Mouse (Mus musculus): ENCODE data around the gene Hras. TPM values are rescaled to one million over a fixed set of nuclear protein-coding genes. Genes with fewer than 3 reads are reported as not detected.

Hras gene
- polyA plus RNA-seq, 1 experiment: 54.0 TPM

DNA sequence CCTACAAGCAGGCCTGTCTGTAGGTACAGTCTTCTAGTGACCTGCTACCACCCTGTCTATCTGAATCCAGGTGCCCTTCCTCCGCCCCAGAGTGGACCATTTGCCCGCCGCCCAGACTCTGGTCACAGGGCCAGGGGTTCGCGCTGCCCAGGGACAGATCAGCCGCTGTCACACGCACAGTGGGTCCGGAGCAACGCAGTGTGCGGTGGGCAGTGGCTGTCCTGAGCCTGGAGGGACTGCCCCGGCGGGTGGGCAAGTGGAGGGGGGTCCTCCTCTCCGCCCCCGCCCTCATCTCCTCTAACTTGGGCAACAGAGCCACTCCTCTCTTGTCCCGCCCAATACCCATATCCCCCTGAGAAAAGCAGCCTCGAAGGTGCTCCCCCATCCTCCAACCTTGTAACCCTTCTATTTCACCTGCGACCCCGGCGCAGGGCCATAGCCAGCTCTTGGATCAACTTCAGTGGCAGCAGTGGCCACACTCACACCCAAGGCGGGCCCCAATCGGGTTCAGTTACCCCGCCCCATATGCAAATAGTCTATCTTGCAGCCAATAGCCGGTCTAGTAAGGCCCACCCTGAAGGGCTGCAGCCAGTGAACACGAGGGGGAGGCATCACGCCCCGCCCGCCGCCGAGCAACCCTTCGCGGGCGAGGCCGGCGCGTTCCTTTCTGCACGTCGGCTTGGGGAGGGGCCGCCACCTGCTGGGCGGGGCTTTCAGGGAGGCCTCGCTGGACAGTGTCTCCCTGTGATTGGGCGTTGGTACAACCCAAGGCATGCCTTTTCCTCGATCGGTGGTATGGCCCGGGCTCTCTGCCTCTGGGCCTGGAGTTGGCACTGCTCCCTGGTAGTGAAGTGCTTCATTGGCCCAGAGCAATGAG is 27.7 kb upstream of the Hras start:
- H3K27ac ChIP-seq (ENCODE audit: insufficient read depth, low read length): no peak overlapping the region
- H3K4me3 ChIP-seq (ENCODE audit: insufficient read depth, low read length): peak overlapping the region; percentile 42
- TF ChIP-seq CTCF (IDR thresholded peaks at IDR 0.05; ENCODE audit: borderline replicate concordance, insufficient read depth, low read length): no peak
- peak; percentile 67 for TF ChIP-seq POLR2A (IDR thresholded peaks at IDR 0.05; ENCODE audit: low read depth, low read length)
- H3K4me1 ChIP-seq (ENCODE audit: control insufficient read depth, insufficient read depth, low read length): peaks cover 3% of the 10 kb centered on the region; the same call in 1 of the 2 replicates

GRCm38 (mm10) chr7:141220377-141220776 is 26.6 kb upstream of the Hras start:
- Histone ChIP-seq H3K27ac (ENCODE audit: insufficient read depth, low read length) (no peak overlapping the region), H3K4me1 (ENCODE audit: control insufficient read depth, insufficient read depth, low read length) (peaks cover 3% of the 10 kb centered on the region; the same call in 1 of the 2 replicates), H3K4me3 (ENCODE audit: insufficient read depth, low read length) (no peak overlapping the region)
- TF ChIP-seq CTCF (IDR thresholded peaks at IDR 0.05; ENCODE audit: borderline replicate concordance, insufficient read depth, low read length): no peak
- no peak for TF ChIP-seq POLR2A (IDR thresholded peaks at IDR 0.05; ENCODE audit: low read depth, low read length)

GRCm38 (mm10) chr7:141219558-141220099 is 25.8 kb upstream of the Hras start:
- H3K27ac ChIP-seq (ENCODE audit: insufficient read depth, low read length): no peak overlapping the region
- TF ChIP-seq CTCF (IDR thresholded peaks at IDR 0.05; ENCODE audit: borderline replicate concordance, insufficient read depth, low read length) (no peak), POLR2A (IDR thresholded peaks at IDR 0.05; ENCODE audit: low read depth, low read length) (no peak)
- H3K4me3 ChIP-seq (ENCODE audit: insufficient read depth, low read length): no peak overlapping the region
- H3K4me1 ChIP-seq (ENCODE audit: control insufficient read depth, insufficient read depth, low read length): peaks cover 3% of the 10 kb centered on the region; the same call in 1 of the 2 replicates

GRCm38 (mm10) chr7:141218557-141219133 is 24.8 kb upstream of the Hras start:
- TF ChIP-seq POLR2A (IDR thresholded peaks at IDR 0.05; ENCODE audit: low read depth, low read length) (no peak), CTCF (IDR thresholded peaks at IDR 0.05; ENCODE audit: borderline replicate concordance, insufficient read depth, low read length) (no peak)
- Histone ChIP-seq H3K27ac (ENCODE audit: insufficient read depth, low read length) (no peak overlapping the region), H3K4me3 (ENCODE audit: insufficient read depth, low read length) (no peak overlapping the region), H3K4me1 (ENCODE audit: control insufficient read depth, insufficient read depth, low read length) (peaks cover 3% of the 10 kb centered on the region; the same call in 1 of the 2 replicates)

DNA sequence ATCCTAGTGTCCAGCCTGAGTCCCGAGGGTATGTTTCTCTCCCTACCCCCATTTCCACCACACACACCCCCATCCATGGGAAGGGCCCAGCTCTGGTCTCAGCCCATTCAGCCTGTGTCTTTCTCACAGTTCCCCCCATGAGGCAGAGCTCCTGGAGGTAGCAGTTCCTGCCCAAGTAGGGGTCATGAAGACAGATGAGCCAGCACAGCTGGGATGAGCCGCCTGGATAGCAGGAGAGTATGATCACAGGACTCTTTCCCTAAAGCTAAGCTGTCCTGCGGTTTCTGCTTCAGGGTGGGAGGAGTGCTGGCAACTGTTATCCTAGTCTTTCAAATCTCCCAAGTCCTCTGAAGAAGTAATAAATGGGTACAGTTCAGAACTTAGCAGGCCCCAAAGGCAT is 24.3 kb upstream of the Hras start:
- no peak overlapping the region for H3K27ac ChIP-seq (ENCODE audit: insufficient read depth, low read length)
- H3K4me3 ChIP-seq (ENCODE audit: insufficient read depth, low read length): no peak overlapping the region
- TF ChIP-seq POLR2A (IDR thresholded peaks at IDR 0.05; ENCODE audit: low read depth, low read length) (no peak), CTCF (IDR thresholded peaks at IDR 0.05; ENCODE audit: borderline replicate concordance, insufficient read depth, low read length) (no peak)
- H3K4me1 ChIP-seq (ENCODE audit: control insufficient read depth, insufficient read depth, low read length): peaks cover 3% of the 10 kb centered on the region; the same call in 1 of the 2 replicates

GRCm38 (mm10) chr7:141217343-141218013 is 23.7 kb upstream of the Hras start:
- H3K27ac ChIP-seq (ENCODE audit: insufficient read depth, low read length): no peak overlapping the region
- peaks cover 3% of the 10 kb centered on the region; the same call in 1 of the 2 replicates for H3K4me1 ChIP-seq (ENCODE audit: control insufficient read depth, insufficient read depth, low read length)
- H3K4me3 ChIP-seq (ENCODE audit: insufficient read depth, low read length): no peak overlapping the region
- TF ChIP-seq POLR2A (IDR thresholded peaks at IDR 0.05; ENCODE audit: low read depth, low read length) (no peak; the same call in none of the 2 replicates), CTCF (IDR thresholded peaks at IDR 0.05; ENCODE audit: borderline replicate concordance, insufficient read depth, low read length) (no peak)

DNA sequence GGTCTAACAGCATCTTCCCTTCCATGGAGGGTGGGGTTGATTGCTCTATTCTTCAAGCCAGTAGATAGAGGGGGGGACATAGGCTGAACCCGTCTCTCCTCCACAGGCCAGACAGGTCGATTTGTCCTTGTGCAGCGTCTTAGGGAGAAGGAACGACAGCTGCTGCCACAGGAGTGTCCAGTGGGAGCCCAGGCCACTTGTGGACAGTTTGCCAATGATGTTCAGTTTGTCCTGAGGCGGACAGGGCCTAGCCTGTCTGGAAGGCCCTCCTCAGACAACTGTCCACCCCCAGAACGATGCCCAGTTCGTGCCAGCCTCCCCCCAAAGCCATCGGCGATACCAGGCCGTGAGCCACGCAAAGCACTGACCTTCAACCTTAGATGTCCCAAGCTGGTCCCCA is 23.1 kb upstream of the Hras start:
- TF ChIP-seq POLR2A (IDR thresholded peaks at IDR 0.05; ENCODE audit: low read depth, low read length) (no peak), CTCF (IDR thresholded peaks at IDR 0.05; ENCODE audit: borderline replicate concordance, insufficient read depth, low read length) (no peak)
- Histone ChIP-seq H3K4me1 (ENCODE audit: control insufficient read depth, insufficient read depth, low read length) (no peaks in the 10 kb centered on the region), H3K4me3 (ENCODE audit: insufficient read depth, low read length) (peak overlapping the region; percentile 74; the same call in 1 of the 2 replicates), H3K27ac (ENCODE audit: insufficient read depth, low read length) (no peak overlapping the region)

DNA sequence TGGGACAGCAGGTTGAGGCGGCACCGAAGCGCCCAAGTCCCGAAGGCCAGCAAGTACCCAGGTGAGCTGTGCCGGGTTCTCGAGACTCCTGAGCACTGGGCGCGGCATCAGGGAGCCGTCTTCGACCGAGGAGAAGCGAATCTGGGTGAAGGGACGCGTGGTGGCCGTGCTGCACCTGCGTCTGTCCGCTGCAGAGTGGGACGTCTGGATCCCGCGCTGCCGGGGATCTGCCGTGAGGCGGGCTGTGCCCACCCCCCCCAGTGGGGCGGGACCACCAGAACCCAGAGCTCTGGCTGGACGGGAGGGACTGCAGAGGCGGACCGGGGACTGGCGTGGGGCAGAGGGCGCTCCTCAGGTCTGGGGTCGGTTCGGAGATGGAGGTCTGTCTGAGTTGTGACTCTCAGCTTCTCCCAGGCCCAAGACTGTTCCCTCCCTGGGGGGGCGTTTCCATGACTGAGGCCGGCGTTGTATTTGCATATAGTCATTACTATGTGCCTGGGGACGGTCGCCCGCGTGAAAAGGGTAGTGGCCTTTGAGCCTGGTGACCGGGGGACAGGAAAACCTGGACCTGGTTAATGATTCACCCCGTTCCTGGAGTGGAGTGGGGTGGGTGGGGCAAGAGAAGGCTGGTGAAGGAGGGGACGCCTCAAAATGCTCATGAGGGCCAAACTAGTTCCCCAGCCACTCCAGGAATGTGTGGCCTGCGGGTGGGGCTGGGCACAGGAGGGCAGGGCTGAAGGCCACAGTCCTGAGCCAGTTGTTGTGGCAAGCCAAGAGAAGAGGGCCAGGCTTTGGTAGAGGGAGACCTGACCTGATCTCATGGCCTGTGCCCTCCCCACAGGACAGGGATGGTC is 22.3 kb upstream of the Hras start:
- TF ChIP-seq POLR2A (IDR thresholded peaks at IDR 0.05; ENCODE audit: low read depth, low read length) (peak; percentile 40), CTCF (IDR thresholded peaks at IDR 0.05; ENCODE audit: borderline replicate concordance, insufficient read depth, low read length) (no peak)
- Histone ChIP-seq H3K4me3 (ENCODE audit: insufficient read depth, low read length) (peak overlapping the region; percentile 74), H3K4me1 (ENCODE audit: control insufficient read depth, insufficient read depth, low read length) (no peaks in the 10 kb centered on the region), H3K27ac (ENCODE audit: insufficient read depth, low read length) (no peak overlapping the region)
